Mouse (Mus musculus): ENCODE data around the gene Olfr1061.

DNA sequence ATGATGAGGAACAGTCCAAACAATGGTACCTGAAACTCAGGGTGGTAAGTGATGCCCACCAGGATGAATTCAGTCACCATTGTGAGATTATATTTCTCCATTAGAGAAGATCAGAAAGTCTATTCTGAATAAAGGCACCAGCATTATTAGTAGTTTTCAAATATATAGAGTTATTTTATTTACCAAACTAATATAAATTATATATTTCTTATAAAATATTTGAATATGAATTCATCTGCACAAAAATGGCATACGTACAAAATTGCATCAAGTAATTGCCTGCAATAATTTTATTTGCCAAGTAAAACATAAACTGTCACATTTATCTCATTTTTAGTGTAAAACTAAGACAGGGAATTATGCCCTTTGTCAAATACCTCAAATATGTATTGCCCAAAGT is 42.3 kb upstream of the Olfr1061 start, which contains the start of gene Olfr1066:
- no peak for TF ChIP-seq CTCF (IDR thresholded peaks at IDR 0.05; ENCODE audit: borderline replicate concordance, control insufficient read depth, extremely low read depth, insufficient read depth, low read length, poor library complexity)
- no peak for TF ChIP-seq POLR2A (IDR thresholded peaks at IDR 0.05; ENCODE audit: control insufficient read depth, extremely low read depth, insufficient read depth, low read length, poor library complexity)

Data from thymus, adult 2 months (tissue).